Mouse (Mus musculus): ENCODE measurements at regions not wholly inside any gene's neighbourhood (a gene's known extent, or its start where the extent isn't known, plus 50 kb on each side); places are given as distances from the start of the nearest gene placed in this dataset.
"Not testable (repeated sequence)": the region's sequence is repeated elsewhere in the genome, so short reads cannot be mapped to it uniquely, and the experiment has no call there.

DNA sequence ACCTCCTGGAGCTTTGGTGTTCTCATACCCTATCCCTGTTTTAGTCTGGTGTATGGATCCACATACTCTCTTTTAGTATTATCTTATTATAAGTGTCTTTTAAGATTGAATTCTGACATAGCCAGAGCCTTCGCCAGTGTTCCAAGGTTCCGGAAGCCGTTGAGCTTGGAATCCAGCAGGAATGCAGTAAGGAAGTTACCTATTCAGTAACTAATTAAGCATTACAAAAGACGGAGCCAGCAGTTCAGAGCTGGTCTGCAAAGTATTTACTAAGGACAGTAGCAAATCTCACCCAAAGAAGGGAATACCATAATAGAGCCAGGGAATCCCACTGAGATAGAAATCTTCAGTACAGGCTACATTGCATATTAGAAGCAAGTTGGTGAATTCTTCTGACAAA lies 93.7 kb upstream of the Ghr start:
- DNase-seq = not testable (repeated sequence)

- DNase-seq = no peak
Observed at GRCm38 (mm10) chr15:3672586-3672985, 89.3 kb upstream of the Ghr start.

- DNase-seq = no peak
Observed at GRCm38 (mm10) chr15:3671169-3671568, 87.9 kb upstream of the Ghr start.

- DNase-seq = no peak
Observed at GRCm38 (mm10) chr15:3669411-3669810, 86.1 kb upstream of the Ghr start.

- no peak for DNase-seq
Observed at GRCm38 (mm10) chr15:3668863-3669262, 85.6 kb upstream of the Ghr start.

DNA sequence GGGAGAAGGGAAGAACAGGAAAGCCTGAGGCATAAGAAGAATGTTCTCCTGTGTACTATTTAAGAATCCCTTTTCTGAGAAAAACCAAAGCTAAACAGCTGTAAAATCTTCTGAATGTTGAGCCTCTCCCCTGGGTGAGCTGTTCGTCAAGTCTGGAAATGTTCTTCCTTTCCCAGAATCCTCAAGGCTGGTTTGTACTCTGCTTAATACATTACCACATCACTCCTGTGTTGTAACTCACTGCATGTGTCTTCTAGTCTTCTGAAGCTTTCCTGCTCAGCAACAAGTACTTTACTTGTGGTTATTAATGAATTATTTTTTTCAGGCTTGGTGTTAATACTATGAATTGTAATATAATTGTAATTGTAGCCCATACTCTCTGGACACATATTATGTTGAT lies 65.4 kb upstream of the Ghr start:
- DNase-seq = no peak

GRCm38 (mm10) chr15:3640091-3640490 lies 56.8 kb upstream of the Ghr start:
- DNase-seq = peak; percentile 1
